In genomic region chr4:150364786-150365185, GRCm38 (mm10) we compare ENCODE assay signal across 24 mouse cellular contexts.
DNase-seq lines count a peak whose midpoint lies in the region; ATAC-seq and TF ChIP-seq lines count a peak whose summit lies in the region.
"Had no signal": no experiment of that assay in that cellular context is flagged by ENCODE, and none has a peak within 500 bp of the region (broad histone marks: within the 10 kb centered on the region; RNA-seq: fewer than 3 reads in every experiment).

No protein-coding gene starts in this region.

- H3K9me3 ChIP-seq in heart, embryonic 13.5 days = no peaks in the 10 kb centered on the region
- no peaks in the 10 kb centered on the region for H3K9me3 ChIP-seq in kidney, postnatal 0 days (replicated peaks; ENCODE audit: low read length)
- H3K9me3 ChIP-seq in limb, embryonic 12.5 days = no peaks in the 10 kb centered on the region
- H3K9me3 ChIP-seq: embryonic facial prominence, embryonic 12.5 days; forebrain, embryonic 10.5 days; forebrain, embryonic 12.5 days had no signal

- WGBS in heart, embryonic 13.5 days = 79% methylated on average over 2 of the region's 2 CpGs
- 77% methylated on average over 2 of the region's 2 CpGs for WGBS in heart, adult 2 months
- 54% methylated on average over 2 of the region's 2 CpGs for WGBS in kidney, postnatal 0 days
- 44% methylated on average over 2 of the region's 2 CpGs for WGBS in limb, embryonic 12.5 days

- 0 out of 2 replicates have a peak overlapping the region, but pooled peaks have one; percentile 36 for H3K27ac ChIP-seq in heart, embryonic 13.5 days (replicated peaks)
- H3K27ac ChIP-seq in heart, adult 2 months = no peak overlapping the region
- H3K27ac ChIP-seq in kidney, postnatal 0 days = 0 out of 2 replicates have a peak overlapping the region, but pooled peaks have one; percentile 54
- H3K27ac ChIP-seq in limb, embryonic 12.5 days = 0 out of 2 replicates have a peak overlapping the region, but pooled peaks have one; percentile 64
- H3K27ac ChIP-seq: embryonic facial prominence, embryonic 12.5 days; forebrain, embryonic 10.5 days; forebrain, embryonic 12.5 days had no signal

- H3K4me2 ChIP-seq in heart, embryonic 13.5 days = no peak overlapping the region
- H3K4me2 ChIP-seq in kidney, postnatal 0 days (ENCODE audit: low read length) = no peak overlapping the region
- H3K4me2 ChIP-seq in limb, embryonic 12.5 days = no peak overlapping the region
- H3K4me2 ChIP-seq: embryonic facial prominence, embryonic 12.5 days; forebrain, embryonic 12.5 days had no signal

- H3K4me1 ChIP-seq in heart, embryonic 13.5 days = peaks cover 74% of the 10 kb centered on the region
- peaks cover 8% of the 10 kb centered on the region for H3K4me1 ChIP-seq in heart, adult 2 months (ENCODE audit: control insufficient read depth, insufficient read depth, low read length)
- H3K4me1 ChIP-seq in kidney, postnatal 0 days (replicated peaks; ENCODE audit: insufficient read depth, low read length) = peaks cover 13% of the 10 kb centered on the region; the same call in 1 of the 2 replicates
- H3K4me1 ChIP-seq in limb, embryonic 12.5 days (replicated peaks) = peaks cover 49% of the 10 kb centered on the region

- intact Hi-C loops in heart, adult 2 months (cut with DNase I) = no loop called here

- H3K9ac ChIP-seq in heart, embryonic 13.5 days = no peak overlapping the region
- H3K9ac ChIP-seq in heart, adult 2 months (ENCODE audit: low read depth, low read length) = no peak overlapping the region
- no peak overlapping the region for H3K9ac ChIP-seq in kidney, postnatal 0 days (ENCODE audit: low read depth, low read length)
- H3K9ac ChIP-seq in limb, embryonic 12.5 days (replicated peaks) = no peak overlapping the region
- H3K9ac ChIP-seq: embryonic facial prominence, embryonic 12.5 days; forebrain, embryonic 12.5 days had no signal

- no peaks in the 10 kb centered on the region for H3K27me3 ChIP-seq in heart, embryonic 13.5 days (replicated peaks)
- H3K27me3 ChIP-seq in heart, adult 2 months (ENCODE audit: control insufficient read depth, insufficient read depth, low read length) = no peaks in the 10 kb centered on the region
- no peaks in the 10 kb centered on the region for H3K27me3 ChIP-seq in kidney, postnatal 0 days (ENCODE audit: insufficient read depth, low read length)
- no peaks in the 10 kb centered on the region for H3K27me3 ChIP-seq in limb, embryonic 12.5 days
- H3K27me3 ChIP-seq: embryonic facial prominence, embryonic 12.5 days; forebrain, embryonic 12.5 days; Patski had no signal

- no peak overlapping the region for H3K4me3 ChIP-seq in heart, embryonic 13.5 days
- H3K4me3 ChIP-seq in heart, adult 2 months = no peak overlapping the region
- no peak overlapping the region for H3K4me3 ChIP-seq in kidney, postnatal 0 days (replicated peaks; ENCODE audit: low read depth, low read length)
- no peak overlapping the region for H3K4me3 ChIP-seq in limb, embryonic 12.5 days (replicated peaks)
- H3K4me3 ChIP-seq: embryonic facial prominence, embryonic 12.5 days; erythroblast, embryonic 14.5 days; forebrain, embryonic 10.5 days; forebrain, embryonic 12.5 days had no signal

- no peak for TF ChIP-seq POLR2A in heart, adult 2 months (IDR thresholded peaks at IDR 0.05; ENCODE audit: insufficient read depth, low read depth, low read length)

- no peak for ATAC-seq in heart, embryonic 13.5 days (ENCODE audit: extremely low read depth, insufficient number of reproducible peaks, low FRiP score, low TSS enrichment)
- ATAC-seq in kidney, postnatal 0 days (replicated peaks; ENCODE audit: low FRiP score, low read depth) = no peak
- no peak for ATAC-seq in limb, embryonic 12.5 days (ENCODE audit: insufficient number of reproducible peaks, insufficient read depth, low FRiP score, low TSS enrichment, low read depth)
- ATAC-seq in activated CD4-positive, CD25-positive, alpha-beta regulatory T cell, adult 4 months = no peak
- ATAC-seq: forebrain, embryonic 14.5 days; forebrain, embryonic 16.5 days; Patski had no signal

- no peaks in the 10 kb centered on the region; the same call in 1 of the 2 replicates for H3K79me2 ChIP-seq in heart, adult 2 months (replicated peaks; ENCODE audit: control insufficient read depth, insufficient read depth, low read length)

- H3K36me3 ChIP-seq in heart, embryonic 13.5 days = 0 out of 2 replicates have a peak, but pooled peaks cover 2% of the 10 kb centered on the region
- H3K36me3 ChIP-seq in heart, adult 2 months (ENCODE audit: control insufficient read depth, insufficient read depth, low read length) = peaks cover 8% of the 10 kb centered on the region
- H3K36me3 ChIP-seq in kidney, postnatal 0 days (ENCODE audit: insufficient read depth, low read length) = no peaks in the 10 kb centered on the region
- no peaks in the 10 kb centered on the region for H3K36me3 ChIP-seq in limb, embryonic 12.5 days
- H3K36me3 ChIP-seq: embryonic facial prominence, embryonic 12.5 days; forebrain, embryonic 12.5 days had no signal

- no peak for DNase-seq in heart, adult 2 months
- peak; percentile 66 for DNase-seq in kidney, postnatal 0 days (ENCODE audit: low spot score)
- DNase-seq in kidney, postnatal 4 days = no peak
- DNase-seq in Muller cell, postnatal 12 days (ENCODE audit: inconsistent ontology term) = peak; percentile 60
- DNase-seq: adrenal gland, adult 2 months; adrenal gland, postnatal 10 days; adrenal gland, postnatal 25 days; cerebellum, adult 11 months; cerebellum, adult 18-20 months; cerebellum, adult 8-10 months; cerebellum, adult 9-11 months; cerebellum, postnatal 14 days; cerebellum, postnatal 36 days; embryo, embryonic 11 days had no signal

- no peak for TF ChIP-seq EP300 in heart, adult 2 months (IDR thresholded peaks at IDR 0.05; ENCODE audit: insufficient read depth, low read depth, low read length)

- TF ChIP-seq CTCF in heart, adult 2 months (IDR thresholded peaks at IDR 0.05) = no peak
- no peak for TF ChIP-seq CTCF in kidney, postnatal 0 days (IDR thresholded peaks at IDR 0.05; ENCODE audit: low read depth)

Comparison
In these comparisons a context has a peak if more than half of its experiments do, and no peak if none do; other contexts are left out.
1. DNase-seq: peak in kidney, postnatal 0 days (single experiment) and Muller cell, postnatal 12 days (single experiment); none in heart, adult 2 months (0 of 2) and kidney, postnatal 4 days (0 of 2).